Mouse (Mus musculus): ENCODE results near the gene Ccpg1.

DNA sequence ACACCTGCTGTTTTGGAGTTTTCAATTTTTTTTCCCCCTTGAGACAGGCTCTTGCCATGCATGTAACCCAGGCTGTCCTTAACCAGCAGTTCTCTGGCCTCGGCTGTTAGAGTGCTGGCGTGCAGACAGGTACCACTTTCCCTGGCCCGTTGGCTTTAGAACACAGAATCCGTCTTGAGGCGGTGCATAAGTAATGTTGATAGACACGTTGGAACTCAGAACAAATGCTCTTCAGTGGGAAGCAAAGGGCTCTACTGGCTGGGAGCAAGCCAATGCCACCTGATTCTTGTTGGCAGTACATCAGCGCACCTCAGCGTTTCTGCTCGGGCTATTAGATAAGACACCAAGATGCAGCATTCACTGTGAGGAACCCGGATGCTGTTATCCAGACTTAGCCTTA is 34.6 kb downstream of the Ccpg1 start:
- TF ChIP-seq CTCF (IDR thresholded peaks at IDR 0.05; ENCODE audit: low read depth) (no peak), EP300 (IDR thresholded peaks at IDR 0.05; ENCODE audit: low read depth) (no peak)
